Mouse (Mus musculus) layer of hippocampus, adult 11-12 months (tissue): ENCODE results near the gene AA792892.
"Not testable (repeated sequence)": the region's sequence is repeated elsewhere in the genome, so short reads cannot be mapped to it uniquely, and the experiment has no call there.

Source experiments
- DNase-seq: peaks from one replicate; pipeline ENCODE4 v3.0.0; 2022; ENCODE audit warnings: low spot score

AA792892 gene

GRCm38 (mm10) chr5:94339449-94339848 is at the start of gene AA792892:
Gene AA792892, plus strand, starts transcription at chr5:94339749.
- DNase-seq, result not testable (repeated sequence)

- not testable (repeated sequence) for DNase-seq
These were observed 32.9 kb upstream of the AA792892 start, which contains the start of gene A430089I19Rik for GRCm38 (mm10) chr5:94306696-94307095. Gene A430089I19Rik, minus strand, starts transcription at chr5:94306796.

- DNase-seq, result not testable (repeated sequence)
These were observed 25.4 kb upstream of the AA792892 start, which contains the start of gene Gm6502 for GRCm38 (mm10) chr5:94314135-94314534. Gene Gm6502, plus strand, starts transcription at chr5:94314435.
